Mouse (Mus musculus) hindbrain, embryonic 15.5 days (tissue): ENCODE results near the gene Zfyve28. TPM values are rescaled to one million over a fixed set of nuclear protein-coding genes. Genes with fewer than 3 reads are reported as not detected.

Experiments
- ATAC-seq: fragments of 200-750 bp; cut with Nextera tagmentation; 2 replicates; pipeline ENCODE4 v1.8.0; 2017; ENCODE audit warnings: low read depth, moderate number of reproducible peaks, moderate TSS enrichment; ENCODE audit not compliant: low FRiP score
- H3K27ac ChIP-seq: fragments of 300-500 bp; sonication (generic); replicated peaks from 2 replicates; pipeline ENCODE4 v1.5.1; 2015; ENCODE audit warnings: mild to moderate bottlenecking, inconsistent platforms
- H3K27me3 ChIP-seq: fragments of 300-500 bp; sonication (generic); 2 replicates; pipeline ENCODE4 v1.6.1; 2015; ENCODE audit warnings: control low read depth, inconsistent platforms
- H3K36me3 ChIP-seq: fragments of 300-500 bp; sonication (generic); 2 replicates; pipeline ENCODE4 v1.6.1; 2015; ENCODE audit warnings: control low read depth, inconsistent platforms
- H3K4me1 ChIP-seq: fragments of 300-500 bp; sonication (generic); replicated peaks from 2 replicates; pipeline ENCODE4 v1.6.1; 2015; ENCODE audit warnings: control low read depth, inconsistent platforms
- H3K4me2 ChIP-seq: fragments of 300-500 bp; sonication (generic); 2 replicates; pipeline ENCODE4 v1.6.1; 2015; ENCODE audit warnings: moderate library complexity, mild to moderate bottlenecking, inconsistent platforms
- H3K4me3 ChIP-seq: fragments of 300-500 bp; sonication (generic); 2 replicates; pipeline ENCODE4 v1.5.1; 2015; ENCODE audit warnings: mild to moderate bottlenecking, inconsistent platforms
- H3K9ac ChIP-seq: fragments of 300-500 bp; sonication (generic); 2 replicates; pipeline ENCODE4 v1.6.1; 2015; ENCODE audit warnings: inconsistent platforms
- H3K9me3 ChIP-seq: fragments of 300-500 bp; sonication (generic); 2 replicates; pipeline ENCODE4 v1.6.1; 2016; ENCODE audit warnings: control low read depth, inconsistent platforms
- WGBS: fragments of 180-500 bp; shearing (Covaris S2); methylation state at CpG from one replicate; pipeline ENCODE4 v1.1.7; 2015; 5-methylcytosine and 5-hydroxymethylcytosine counted together
- polyA plus RNA-seq: library from polyadenylated mRNA; unstranded; fragments of >200 nt; fragmentation: Nextera tagmentation; extraction: Ambion mirVana; gene quantifications from 2 replicates; pipeline ENCODE4 v1.2.1, GENCODE M21; 2015

The Zfyve28 gene
- polyA plus RNA-seq, 1 experiment from 2014 or later: 6.2 TPM

GRCm38 (mm10) chr5:34242224-34242963, 45.9 kb downstream of the Zfyve28 start:
- H3K4me1 ChIP-seq: peaks cover 13% of the 10 kb centered on the region
- 0 out of 2 replicates have a peak overlapping the region, but pooled peaks have one; percentile 14 for H3K4me2 ChIP-seq
- no peaks in the 10 kb centered on the region for H3K27me3 ChIP-seq
- H3K9me3 ChIP-seq: no peaks in the 10 kb centered on the region
- 42% methylated on average over 15 of the region's 15 CpGs for WGBS
- H3K9ac ChIP-seq: no peak overlapping the region
- ATAC-seq: peak; percentile 42; the same call in 1 of the 2 replicates
- no peak overlapping the region for H3K4me3 ChIP-seq
- no peaks in the 10 kb centered on the region for H3K36me3 ChIP-seq
- no peak overlapping the region for H3K27ac ChIP-seq

- Histone ChIP-seq H3K4me2 (no peak overlapping the region), H3K27ac (no peak overlapping the region), H3K9ac (no peak overlapping the region), H3K36me3 (no peaks in the 10 kb centered on the region), H3K27me3 (no peaks in the 10 kb centered on the region), H3K4me3 (no peak overlapping the region), H3K9me3 (no peaks in the 10 kb centered on the region), H3K4me1 (peaks cover 13% of the 10 kb centered on the region)
- 93% methylated on average over 6 of the region's 6 CpGs for WGBS
- ATAC-seq: no peak
Observed at GRCm38 (mm10) chr5:34238444-34238843, 49.8 kb downstream of the Zfyve28 start.

DNA sequence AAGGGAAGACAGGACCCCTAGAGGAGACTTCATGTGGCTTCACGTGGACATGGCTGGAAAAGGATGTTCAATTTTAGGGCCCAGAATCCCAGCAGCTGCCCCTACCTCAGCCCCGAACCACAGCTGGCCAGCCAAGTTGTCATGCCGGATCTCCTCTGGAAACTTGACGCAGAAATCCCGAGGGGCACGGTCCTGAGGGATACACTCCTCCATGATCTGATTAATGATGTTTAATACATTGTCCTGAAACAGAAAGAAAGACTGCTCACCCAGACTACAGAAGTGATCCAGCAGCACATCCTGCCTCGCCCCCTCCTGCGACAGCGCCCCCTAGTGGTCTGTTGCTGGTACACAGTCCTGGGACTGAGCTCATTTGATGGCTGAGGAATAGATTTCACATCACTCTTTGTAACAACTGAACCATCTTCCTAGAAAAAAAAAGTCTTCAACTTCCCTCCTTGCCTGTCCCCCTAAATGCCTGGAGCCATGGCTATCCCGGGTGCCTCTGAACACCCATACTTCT, 52.3 kb downstream of the Zfyve28 start:
- no peak overlapping the region for H3K4me3 ChIP-seq
- ATAC-seq: no peak
- H3K9ac ChIP-seq: no peak overlapping the region
- H3K36me3 ChIP-seq: no peaks in the 10 kb centered on the region
- H3K4me2 ChIP-seq: no peak overlapping the region
- H3K27ac ChIP-seq: no peak overlapping the region
- H3K4me1 ChIP-seq: no peaks in the 10 kb centered on the region
- 46% methylated on average over 10 of the region's 10 CpGs for WGBS
- no peaks in the 10 kb centered on the region for H3K9me3 ChIP-seq
- no peaks in the 10 kb centered on the region for H3K27me3 ChIP-seq

GRCm38 (mm10) chr5:34235056-34235455, 53.2 kb downstream of the Zfyve28 start:
- 79% methylated on average over 4 of the region's 4 CpGs for WGBS
- H3K4me3 ChIP-seq: no peak overlapping the region
- H3K27ac ChIP-seq: no peak overlapping the region
- no peak for ATAC-seq
- no peaks in the 10 kb centered on the region for H3K9me3 ChIP-seq
- no peak overlapping the region for H3K4me2 ChIP-seq
- no peaks in the 10 kb centered on the region for H3K27me3 ChIP-seq
- H3K36me3 ChIP-seq: no peaks in the 10 kb centered on the region
- no peak overlapping the region for H3K9ac ChIP-seq
- no peaks in the 10 kb centered on the region for H3K4me1 ChIP-seq

DNA sequence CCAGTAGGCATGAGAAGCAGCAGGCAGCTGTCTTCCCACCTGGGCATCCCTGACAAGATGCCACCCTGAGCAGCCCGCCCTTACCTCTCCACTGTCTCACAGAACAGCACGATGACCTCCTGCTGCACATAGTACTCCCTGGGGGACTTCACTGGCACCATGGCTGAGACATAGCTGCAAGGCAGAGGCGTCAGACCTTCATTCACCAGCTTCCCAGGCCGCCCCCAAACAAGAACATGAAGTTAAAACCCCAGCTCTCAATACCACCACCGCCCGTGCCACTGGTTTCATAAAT, 55.1 kb downstream of the Zfyve28 start:
- WGBS: 87% methylated on average over 6 of the region's 6 CpGs
- no peaks in the 10 kb centered on the region for H3K36me3 ChIP-seq
- no peak overlapping the region for H3K27ac ChIP-seq
- no peak overlapping the region for H3K9ac ChIP-seq
- no peaks in the 10 kb centered on the region for H3K9me3 ChIP-seq
- no peak overlapping the region for H3K4me3 ChIP-seq
- no peak for ATAC-seq
- no peaks in the 10 kb centered on the region for H3K27me3 ChIP-seq
- no peak overlapping the region for H3K4me2 ChIP-seq
- no peaks in the 10 kb centered on the region for H3K4me1 ChIP-seq

GRCm38 (mm10) chr5:34232481-34233220, 55.6 kb downstream of the Zfyve28 start:
- Histone ChIP-seq H3K4me2 (no peak overlapping the region), H3K36me3 (no peaks in the 10 kb centered on the region), H3K27ac (no peak overlapping the region), H3K4me3 (no peak overlapping the region), H3K27me3 (no peaks in the 10 kb centered on the region), H3K9ac (no peak overlapping the region), H3K4me1 (no peaks in the 10 kb centered on the region), H3K9me3 (no peaks in the 10 kb centered on the region)
- 82% methylated on average over 8 of the region's 8 CpGs for WGBS
- ATAC-seq: no peak

DNA sequence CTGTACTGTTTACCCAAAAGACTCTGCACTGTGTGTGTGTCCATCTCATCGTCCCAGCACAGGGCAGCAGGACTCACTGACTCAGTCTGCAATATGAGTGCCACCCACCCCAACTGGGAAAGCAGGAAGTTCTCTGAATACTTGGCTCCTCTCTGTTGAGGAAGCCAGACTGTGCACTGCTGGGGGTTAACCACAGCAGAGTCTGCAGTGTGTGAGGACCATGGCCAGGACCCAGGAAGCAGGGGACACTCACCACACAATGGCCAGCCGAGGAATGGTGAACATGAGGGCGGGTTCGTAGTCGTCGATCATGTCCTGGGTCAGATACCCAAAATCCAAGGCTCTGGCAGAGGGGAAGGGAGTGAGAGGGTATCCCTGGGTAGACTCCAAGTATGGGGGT, 56.3 kb downstream of the Zfyve28 start:
- no peak for ATAC-seq
- no peak overlapping the region for H3K9ac ChIP-seq
- WGBS: 89% methylated on average over 6 of the region's 6 CpGs
- no peak overlapping the region for H3K4me2 ChIP-seq
- H3K9me3 ChIP-seq: no peaks in the 10 kb centered on the region
- H3K4me3 ChIP-seq: no peak overlapping the region
- no peaks in the 10 kb centered on the region for H3K4me1 ChIP-seq
- no peaks in the 10 kb centered on the region for H3K27me3 ChIP-seq
- no peaks in the 10 kb centered on the region for H3K36me3 ChIP-seq
- no peak overlapping the region for H3K27ac ChIP-seq

DNA sequence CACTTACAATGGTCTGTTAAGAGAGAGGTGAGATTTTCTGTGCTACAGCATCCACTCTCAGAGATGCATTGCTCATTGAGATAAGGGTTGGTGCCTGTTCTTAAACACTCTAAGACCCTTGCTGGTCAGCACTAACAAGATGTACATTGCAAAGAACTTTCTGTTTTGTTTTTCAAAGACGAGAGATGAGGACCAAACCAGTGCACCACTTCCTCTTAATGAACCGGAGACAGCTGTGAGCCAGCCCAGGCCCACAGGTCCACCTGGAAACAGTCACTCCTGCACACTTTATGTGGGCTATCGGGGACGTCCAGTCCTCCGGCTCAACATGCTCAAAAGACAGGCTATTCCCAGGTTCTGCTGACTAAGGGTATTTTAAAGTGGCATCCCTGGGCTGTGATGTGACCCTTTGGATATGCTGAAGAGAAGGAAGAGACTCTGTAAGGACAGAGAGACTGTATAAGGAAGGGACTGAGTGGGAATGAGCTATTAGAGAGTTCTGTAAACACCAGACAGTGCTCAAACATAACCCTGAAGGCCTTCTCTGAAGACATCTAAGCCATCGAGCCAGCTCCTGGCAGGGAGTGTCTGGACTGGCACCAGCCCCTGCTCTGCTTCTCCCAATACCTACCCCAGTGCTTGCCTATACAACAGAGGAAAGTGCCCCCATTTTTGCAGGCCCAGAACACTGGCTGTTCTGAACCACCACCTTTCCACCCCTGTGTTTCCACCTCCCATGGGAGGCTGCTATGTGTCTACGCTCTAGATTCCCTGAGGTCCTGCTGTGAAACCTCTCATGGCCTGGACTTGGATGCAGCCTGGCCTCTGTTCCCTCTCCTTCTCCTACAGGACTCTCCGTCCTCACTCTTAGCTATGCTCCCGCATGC, 57.4 kb downstream of the Zfyve28 start:
- no peaks in the 10 kb centered on the region for H3K36me3 ChIP-seq
- ATAC-seq: no peak
- no peaks in the 10 kb centered on the region for H3K27me3 ChIP-seq
- no peaks in the 10 kb centered on the region for H3K4me1 ChIP-seq
- H3K27ac ChIP-seq: no peak overlapping the region
- H3K4me2 ChIP-seq: no peak overlapping the region
- no peak overlapping the region for H3K4me3 ChIP-seq
- no peak overlapping the region for H3K9ac ChIP-seq
- 90% methylated on average over 9 of the region's 9 CpGs for WGBS
- no peaks in the 10 kb centered on the region for H3K9me3 ChIP-seq

- H3K4me1 ChIP-seq: no peaks in the 10 kb centered on the region
- no peaks in the 10 kb centered on the region for H3K36me3 ChIP-seq
- H3K27me3 ChIP-seq: no peaks in the 10 kb centered on the region
- no peak overlapping the region for H3K27ac ChIP-seq
- no peaks in the 10 kb centered on the region for H3K9me3 ChIP-seq
- 88% methylated on average over 5 of the region's 5 CpGs for WGBS
- ATAC-seq: no peak
- H3K4me2 ChIP-seq: no peak overlapping the region
- no peak overlapping the region for H3K9ac ChIP-seq
- H3K4me3 ChIP-seq: no peak overlapping the region
Observed at GRCm38 (mm10) chr5:34229503-34229902, 58.7 kb downstream of the Zfyve28 start.

GRCm38 (mm10) chr5:34225516-34225915, 62.7 kb downstream of the Zfyve28 start:
- 87% methylated on average over 2 of the region's 2 CpGs for WGBS
- H3K4me1 ChIP-seq: no peaks in the 10 kb centered on the region
- no peaks in the 10 kb centered on the region for H3K27me3 ChIP-seq
- H3K9me3 ChIP-seq: no peaks in the 10 kb centered on the region
- no peak overlapping the region for H3K4me2 ChIP-seq
- H3K27ac ChIP-seq: no peak overlapping the region
- ATAC-seq: no peak
- H3K36me3 ChIP-seq: no peaks in the 10 kb centered on the region
- H3K4me3 ChIP-seq: no peak overlapping the region
- no peak overlapping the region for H3K9ac ChIP-seq

DNA sequence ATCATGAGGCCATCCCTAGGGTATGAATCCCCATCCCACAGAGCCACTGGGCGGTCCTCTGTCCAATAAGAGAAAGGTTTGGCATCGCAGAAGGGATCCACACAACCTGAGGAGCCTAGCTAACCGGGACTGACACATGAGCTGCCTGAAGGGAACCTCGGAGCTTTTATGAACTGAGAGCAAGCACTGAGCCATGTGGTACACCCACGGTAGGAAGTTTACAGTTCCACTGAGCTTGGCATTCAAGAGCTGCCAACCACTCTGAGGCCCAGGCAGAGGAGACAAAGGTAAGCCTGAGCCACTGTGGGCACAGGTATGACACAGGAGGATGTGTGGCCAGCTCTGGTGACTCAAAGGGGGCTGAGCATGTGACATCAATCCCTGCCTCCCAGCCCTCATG, 63.7 kb downstream of the Zfyve28 start:
- no peaks in the 10 kb centered on the region for H3K4me1 ChIP-seq
- H3K9me3 ChIP-seq: no peaks in the 10 kb centered on the region
- H3K27me3 ChIP-seq: no peaks in the 10 kb centered on the region
- H3K4me3 ChIP-seq: no peak overlapping the region
- H3K36me3 ChIP-seq: no peaks in the 10 kb centered on the region
- no peak overlapping the region for H3K9ac ChIP-seq
- ATAC-seq: no peak
- H3K27ac ChIP-seq: no peak overlapping the region
- H3K4me2 ChIP-seq: no peak overlapping the region
- 92% methylated on average over 5 of the region's 5 CpGs for WGBS

- no peaks in the 10 kb centered on the region for H3K27me3 ChIP-seq
- no peak overlapping the region for H3K4me3 ChIP-seq
- ATAC-seq: no peak
- H3K36me3 ChIP-seq: no peaks in the 10 kb centered on the region
- H3K4me2 ChIP-seq: no peak overlapping the region
- WGBS: 86% methylated on average over 4 of the region's 4 CpGs
- no peak overlapping the region for H3K27ac ChIP-seq
- no peaks in the 10 kb centered on the region for H3K9me3 ChIP-seq
- H3K4me1 ChIP-seq: no peaks in the 10 kb centered on the region
- H3K9ac ChIP-seq: no peak overlapping the region
Observed at GRCm38 (mm10) chr5:34220001-34220400, 68.2 kb downstream of the Zfyve28 start.
